Mouse (Mus musculus) thymus, adult 18-20 months (tissue): ENCODE measurements around the gene Hist1h2af.
A peak's percentile ranks its signal among the peaks of the same experiment; 100 is the strongest.

Experiments
- DNase-seq, 2 experiments: peaks; one replicate each; pipeline ENCODE4 v3.0.0; 2022; ENCODE audit warnings: mixed read lengths in 2 of 2

Hist1h2af gene

DNA sequence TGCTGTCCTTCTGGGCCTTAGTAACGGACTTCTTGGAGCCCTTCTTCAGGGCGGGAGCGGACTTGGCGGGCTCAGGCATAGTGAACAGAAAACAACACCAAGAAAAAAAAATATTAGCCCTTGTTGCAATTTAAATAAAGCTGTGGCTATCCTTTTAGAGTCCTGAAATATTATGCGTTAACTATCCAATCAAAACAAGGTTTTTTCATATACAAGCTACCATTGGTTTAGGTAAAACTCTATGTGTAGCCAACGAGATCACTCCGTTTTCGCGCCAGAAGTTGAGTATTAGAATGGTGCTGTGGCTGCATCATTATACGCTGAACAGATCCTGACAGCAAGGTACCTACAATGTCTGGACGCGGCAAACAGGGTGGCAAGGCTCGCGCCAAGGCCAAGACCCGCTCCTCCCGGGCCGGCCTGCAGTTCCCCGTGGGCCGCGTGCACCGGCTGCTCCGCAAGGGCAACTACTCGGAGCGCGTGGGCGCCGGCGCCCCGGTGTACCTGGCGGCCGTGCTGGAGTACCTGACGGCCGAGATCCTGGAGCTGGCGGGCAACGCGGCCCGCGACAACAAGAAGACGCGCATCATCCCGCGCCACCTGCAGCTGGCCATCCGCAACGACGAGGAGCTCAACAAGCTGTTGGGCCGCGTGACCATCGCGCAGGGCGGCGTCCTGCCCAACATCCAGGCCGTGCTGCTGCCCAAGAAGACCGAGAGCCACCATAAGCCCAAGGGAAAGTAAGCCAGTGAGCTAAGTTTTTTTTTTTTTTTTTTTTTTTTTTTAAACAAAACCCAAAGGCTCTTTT lies at the start of gene Hist1h2af:
TSS of gene Hist1h2af (plus strand) at position 347 of the 808 bp plus-strand sequence.
- DNase-seq: peak; percentile 38 to 69

DNA sequence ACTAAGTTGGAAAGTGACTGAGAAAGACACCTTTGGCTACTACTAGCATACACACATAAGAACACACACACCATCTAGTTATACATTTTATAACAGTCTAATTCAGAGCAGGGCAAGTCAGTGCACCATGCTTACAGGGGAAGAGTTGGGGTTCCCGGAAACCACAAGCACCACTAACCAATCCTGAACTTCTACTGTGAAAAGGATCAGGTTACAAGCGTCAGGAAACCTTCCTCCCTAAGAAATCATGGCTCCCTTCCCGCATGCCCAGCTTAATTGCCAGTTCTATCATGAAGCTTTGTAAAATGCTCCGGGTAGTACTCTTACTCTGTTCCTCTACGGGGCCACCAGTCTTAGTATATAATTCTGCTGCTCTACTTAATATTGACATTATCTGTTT lies 48.4 kb upstream of the Hist1h2af start:
- DNase-seq: no peak

DNA sequence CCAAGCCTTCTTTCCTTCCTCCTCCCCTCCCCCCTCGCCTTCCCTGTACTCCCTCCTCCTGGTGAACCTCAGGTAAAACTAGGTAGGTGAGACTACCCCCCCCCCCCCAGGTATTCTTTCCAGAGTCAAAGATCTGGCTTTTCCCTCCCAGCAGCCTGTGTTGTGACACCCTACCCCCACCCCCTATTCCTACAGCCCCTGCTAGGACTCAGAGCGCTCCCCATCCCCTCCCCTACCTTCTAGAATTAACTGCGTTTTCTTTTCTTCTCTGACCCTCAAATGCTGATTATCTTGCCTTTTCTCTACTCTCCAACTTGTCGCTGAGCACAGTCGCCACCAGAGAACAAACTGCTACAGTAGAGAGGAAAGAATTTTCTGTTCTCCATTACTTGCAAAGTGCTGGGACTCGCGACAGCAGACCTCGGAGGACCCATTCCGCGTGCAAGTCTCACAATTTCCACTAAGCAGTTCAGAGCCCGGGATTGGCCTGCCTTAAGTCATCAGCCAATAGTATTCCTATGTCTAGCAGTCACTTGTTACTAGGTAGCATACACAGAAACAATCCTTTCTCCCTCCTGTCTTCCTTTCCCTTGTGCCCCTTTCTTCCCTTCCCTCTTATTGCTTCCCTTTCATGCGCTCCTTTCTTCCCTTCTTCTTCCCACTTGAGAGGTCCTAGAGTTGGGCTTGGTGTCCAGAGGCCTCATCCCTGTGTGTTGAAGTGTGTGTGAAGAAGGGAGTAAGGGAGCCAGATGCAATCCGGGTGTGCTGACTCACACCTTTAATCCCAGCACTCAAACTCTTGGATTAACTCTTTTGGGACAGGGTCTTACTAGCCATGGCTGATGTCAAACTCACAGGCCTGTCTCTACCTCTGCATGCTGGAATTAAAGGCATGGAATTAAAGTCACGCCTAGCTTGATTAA lies 45.0 kb upstream of the Hist1h2af start, which contains the start of gene Btn2a2:
TSS of gene Btn2a2 (minus strand) at position 458 of the 923 bp plus-strand sequence.
- peak; percentile 20 to 40 for DNase-seq

DNA sequence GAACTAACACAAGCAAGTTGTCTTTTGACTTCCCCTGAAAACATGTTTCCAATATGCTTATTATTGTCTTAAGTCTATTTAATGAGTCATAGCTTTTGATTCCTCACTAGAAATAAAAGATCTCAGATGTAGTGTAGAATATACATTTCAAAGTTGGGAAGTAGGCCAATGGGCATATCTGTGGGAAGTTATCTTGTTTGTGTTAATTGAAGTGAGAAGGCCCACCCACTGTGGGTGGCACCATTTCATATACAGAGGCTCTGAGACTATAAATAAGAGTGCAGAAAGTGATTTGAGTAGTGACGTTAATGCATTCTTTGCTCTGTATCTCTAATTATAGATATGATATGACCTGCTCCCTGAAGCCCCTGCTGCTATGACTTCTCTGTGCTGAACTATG lies 42.8 kb upstream of the Hist1h2af start:
- no peak for DNase-seq

DNA sequence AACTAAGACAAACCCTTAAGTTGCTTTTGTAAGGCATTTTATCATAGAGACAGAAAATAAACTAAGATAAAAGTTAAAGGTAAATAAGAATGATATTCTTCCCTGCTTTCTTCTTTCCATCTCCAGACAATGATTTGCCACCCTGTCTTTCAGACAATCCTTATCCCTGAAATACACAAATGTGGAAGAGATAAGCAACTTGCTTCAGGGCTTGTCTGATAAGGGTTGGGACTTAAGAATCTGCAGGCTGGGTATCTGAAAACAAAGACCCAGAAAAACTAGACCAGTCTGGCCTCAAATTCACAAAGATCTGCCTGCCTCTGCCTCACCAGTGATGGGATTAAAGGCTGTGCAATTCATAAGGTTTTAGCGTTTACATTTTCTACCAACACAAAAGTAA lies 42.4 kb upstream of the Hist1h2af start:
- DNase-seq: no peak

DNA sequence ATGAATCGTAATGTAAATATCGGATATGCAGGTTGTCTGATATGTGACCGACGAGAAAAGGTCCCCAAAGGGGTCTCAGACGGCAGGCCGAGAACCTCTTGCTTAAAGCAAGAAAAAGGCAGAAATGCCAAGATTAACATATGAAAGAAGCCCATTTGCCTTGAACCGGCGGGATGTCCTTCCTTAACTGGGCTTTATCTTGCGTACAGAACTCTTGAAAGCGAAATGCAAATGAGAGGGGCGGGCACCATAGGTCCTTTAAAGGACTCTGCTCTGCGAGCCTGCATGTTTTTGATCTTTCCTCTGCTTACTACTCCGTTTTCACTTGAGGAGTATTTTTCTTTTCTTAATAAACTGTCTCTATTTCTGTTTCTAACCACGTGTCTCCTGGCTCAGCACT lies 41.7 kb upstream of the Hist1h2af start:
- DNase-seq: no peak

DNA sequence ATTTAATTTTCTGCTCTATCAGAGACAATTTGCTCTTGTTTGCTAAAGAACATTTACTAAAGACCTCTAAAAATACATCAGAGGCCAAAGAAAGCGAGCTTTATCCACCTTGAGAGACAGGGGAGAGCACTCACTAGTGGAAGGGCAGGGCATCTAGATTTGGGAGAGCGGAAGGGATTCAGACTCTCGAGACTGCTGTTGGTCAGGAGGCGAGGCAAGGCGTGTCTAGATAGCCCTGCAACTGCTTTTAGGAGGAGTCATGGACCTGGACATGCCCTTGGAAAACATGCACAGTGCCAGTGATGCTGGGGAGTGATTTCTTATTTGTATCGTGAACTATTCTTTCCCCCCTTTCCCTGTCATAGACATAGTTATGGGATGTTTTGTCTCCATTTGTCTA lies 38.2 kb upstream of the Hist1h2af start:
- no peak for DNase-seq

DNA sequence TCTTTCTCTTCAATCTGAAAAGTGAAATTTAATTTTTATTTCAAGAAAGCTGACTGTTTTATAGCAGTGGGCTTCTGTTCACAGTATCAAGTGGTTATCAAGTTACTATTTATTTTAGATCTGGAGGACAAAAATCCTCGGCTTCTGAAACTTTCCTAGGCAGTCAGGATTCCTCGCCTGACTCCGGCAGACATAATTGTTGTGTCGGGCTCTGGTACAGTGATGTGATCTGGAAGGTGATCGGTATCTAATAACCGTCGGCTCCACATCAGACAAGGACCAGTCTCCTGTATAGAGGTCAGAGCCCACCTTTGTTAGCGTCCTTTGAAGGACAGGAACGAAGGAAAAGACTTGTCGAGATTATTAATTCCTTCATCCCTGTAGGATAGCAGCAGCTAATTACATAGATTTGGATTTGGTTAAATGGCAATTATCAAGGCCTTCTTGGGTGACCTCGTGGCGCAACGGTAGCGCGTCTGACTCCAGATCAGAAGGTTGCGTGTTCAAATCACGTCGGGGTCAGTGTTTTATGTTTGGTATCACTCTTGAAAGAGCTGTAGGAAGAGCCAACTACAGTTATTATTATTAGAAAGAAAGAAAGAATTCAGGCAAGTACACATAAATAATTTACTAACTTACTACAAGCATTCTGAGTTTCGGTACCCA lies 35.9 kb upstream of the Hist1h2af start:
- DNase-seq: no peak

DNA sequence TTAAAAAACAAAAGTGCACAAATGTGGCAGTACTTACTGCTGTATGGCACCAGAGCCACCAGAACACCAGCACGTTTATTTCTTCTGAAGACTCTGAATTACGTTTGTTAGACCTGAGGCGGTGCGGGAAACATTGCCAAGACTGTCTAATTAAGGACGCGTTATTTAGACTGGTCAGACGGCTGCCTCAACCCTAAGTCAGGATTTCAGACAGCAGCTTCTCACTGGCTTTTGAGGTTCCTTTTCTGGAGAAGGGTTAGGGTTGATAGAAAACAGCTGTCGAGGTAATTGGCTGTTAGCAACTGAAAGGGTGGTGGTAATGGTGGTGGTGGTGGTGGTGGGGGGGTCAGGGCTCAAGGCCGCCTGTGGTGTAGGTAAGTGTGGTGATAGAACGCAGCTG lies 35.1 kb upstream of the Hist1h2af start:
- DNase-seq: no peak

DNA sequence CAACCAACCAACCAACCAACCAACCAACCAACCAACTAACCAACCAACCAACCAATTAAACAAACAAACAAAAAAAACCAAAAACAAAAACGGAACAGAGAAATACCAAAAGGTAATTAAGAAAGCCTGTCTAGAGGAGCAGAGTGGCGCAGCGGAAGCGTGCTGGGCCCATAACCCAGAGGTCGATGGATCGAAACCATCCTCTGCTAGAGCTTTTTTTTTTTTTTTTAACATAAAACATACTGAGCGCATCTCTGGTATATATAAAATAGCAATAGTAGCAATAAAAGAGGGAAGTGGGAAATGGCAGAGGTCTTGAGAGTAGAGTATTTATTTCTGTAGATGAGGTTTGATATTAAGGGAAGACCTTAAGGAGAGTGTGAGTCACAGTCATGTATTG lies 33.8 kb upstream of the Hist1h2af start:
- DNase-seq: no peak

DNA sequence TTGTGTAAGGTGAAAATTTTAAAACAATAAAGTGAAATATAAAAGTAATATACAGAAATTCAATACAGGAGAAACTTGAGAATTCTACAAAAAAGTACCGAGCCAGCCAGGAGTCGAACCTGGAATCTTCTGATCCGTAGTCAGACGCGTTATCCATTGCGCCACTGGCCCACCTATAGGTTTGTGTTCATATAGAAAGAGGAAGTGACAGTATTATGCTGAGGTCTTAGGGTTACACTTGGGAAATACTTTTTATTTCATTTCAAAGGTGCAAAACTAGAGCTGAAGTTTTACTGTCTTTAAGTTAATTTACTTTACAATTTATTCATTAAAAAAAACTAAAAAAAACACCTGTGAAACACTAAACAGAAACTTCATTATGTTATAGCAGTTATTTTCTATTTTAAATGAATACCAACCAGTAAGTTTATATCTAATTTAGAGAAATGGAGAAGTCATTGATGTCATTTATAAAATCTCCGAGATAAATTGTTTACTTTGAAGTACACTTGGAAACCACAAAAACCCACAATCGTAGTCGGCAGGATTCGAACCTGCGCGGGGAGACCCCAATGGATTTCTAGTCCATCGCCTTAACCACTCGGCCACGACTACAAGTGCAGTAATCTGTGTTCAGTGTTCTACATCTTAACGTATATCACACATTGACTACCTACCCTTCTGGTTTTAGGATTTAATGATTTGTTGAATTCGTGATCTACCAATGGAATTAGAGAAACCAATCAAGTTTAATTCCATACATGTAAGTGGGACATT lies 33.1 kb upstream of the Hist1h2af start:
- DNase-seq: peak; percentile 39 to 61

DNA sequence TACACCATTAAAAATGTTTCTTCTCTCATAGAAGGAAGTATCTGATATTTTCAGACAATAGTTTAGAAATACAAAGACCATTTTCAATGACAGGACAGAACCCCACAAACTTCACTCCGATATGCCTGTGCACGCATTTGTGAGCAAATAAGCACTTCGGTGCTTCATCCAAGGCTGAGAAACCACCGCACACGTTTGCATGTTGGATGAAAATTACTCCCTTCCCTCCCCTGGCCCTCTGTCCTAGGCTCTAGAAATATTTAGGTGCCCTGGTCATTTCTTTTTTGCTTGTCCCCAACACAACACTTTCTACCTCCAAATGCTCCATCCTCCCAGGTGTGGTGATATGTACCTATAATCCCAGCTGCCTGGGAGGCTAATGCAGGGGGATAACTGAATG lies 32.2 kb upstream of the Hist1h2af start:
- no peak for DNase-seq

DNA sequence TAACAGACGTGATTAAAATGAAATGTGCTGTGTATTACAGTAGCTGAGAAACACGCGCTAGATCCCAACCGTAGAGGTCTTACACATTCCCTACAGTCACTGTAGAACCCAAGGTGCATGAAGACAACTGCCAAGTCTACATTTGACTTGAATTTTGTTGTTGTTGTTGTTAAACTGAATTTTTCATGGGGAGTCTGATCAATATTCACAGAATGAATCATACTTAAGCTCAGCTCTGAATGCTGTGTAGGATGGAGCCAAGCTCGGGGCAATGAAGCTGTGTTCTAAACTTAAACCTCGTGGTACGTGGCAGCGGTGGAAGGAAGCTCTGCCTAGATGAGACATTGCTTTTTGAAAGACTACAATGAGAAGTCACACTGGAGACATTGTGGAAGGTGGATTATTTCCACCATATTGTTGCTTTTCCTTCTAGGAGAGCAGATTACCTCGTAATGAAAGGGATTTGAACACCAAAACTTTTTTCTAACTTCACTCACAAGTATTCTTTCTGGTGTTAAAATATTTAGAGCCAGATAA lies 31.6 kb upstream of the Hist1h2af start:
- DNase-seq: no peak

DNA sequence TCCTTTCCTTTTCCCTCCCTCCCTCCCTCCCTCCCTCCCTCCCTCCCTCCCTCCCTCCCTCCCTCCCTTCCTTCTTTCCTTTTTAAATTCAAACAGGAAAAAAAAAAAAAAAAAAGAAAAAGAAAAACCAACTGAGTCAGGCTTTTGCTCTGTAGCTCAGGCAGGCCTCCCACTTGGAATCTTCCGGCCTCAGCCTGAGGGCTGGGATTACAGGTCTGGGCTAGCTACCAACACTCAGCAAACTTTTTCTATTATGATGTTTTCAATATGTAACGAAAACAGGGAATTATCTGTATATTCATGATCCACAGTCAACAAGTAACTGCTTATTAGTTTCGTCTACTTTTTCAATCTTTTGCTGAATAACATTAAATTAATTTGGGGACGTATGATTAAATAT lies 30.8 kb upstream of the Hist1h2af start:
- no peak for DNase-seq

DNA sequence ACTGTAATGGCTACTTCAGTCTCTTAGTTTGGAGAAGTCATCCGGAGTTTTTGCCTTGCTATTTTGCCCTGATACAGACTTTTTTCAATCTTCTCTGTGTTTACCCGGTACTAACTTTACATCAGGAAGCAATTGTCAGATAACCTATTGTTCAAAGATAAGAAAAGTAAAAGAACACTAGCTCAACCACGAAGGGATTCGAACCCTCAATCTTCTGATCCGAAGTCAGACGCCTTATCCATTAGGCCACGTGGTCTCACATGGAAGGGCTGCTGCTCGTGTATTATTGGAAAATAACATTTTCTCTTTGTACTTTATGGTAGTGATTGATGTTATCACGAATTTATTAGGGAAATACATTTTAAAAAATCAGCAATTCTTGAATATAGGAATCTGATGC lies 29.9 kb upstream of the Hist1h2af start:
- DNase-seq: peak in 1 of 2 experiments; percentile 32

DNA sequence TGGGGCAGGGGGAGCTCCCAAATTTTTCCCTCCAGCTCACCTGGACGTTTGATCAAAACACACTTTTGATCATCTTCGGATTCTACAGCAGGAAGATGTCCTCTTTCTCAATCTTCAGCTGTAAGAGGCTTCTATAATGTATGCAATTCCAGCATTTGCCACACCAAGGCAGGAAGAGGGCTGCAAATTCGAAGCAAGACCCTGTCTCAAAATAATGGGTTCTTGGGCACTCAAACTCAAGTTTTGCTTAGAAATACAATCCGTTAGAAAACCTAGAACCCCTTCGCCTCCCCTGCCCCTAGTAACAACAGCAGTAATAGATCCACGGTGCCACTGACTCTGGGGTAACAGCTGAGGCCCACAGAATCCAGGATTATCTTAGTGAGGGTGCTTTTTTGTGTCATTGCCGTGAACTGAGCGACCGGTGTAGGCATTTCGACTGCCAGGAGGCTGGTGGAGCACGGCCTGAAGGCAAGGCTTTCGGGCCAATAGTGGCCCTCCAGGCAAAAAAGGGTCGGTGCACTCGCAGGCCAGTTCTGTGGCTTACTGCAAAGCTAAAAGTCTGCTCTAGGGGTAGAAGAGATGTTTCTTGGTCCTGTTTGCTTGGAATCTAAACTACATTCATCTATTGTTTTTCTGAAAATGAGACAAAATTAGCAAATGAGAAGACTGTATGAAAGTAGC lies 27.9 kb upstream of the Hist1h2af start:
- no peak for DNase-seq

DNA sequence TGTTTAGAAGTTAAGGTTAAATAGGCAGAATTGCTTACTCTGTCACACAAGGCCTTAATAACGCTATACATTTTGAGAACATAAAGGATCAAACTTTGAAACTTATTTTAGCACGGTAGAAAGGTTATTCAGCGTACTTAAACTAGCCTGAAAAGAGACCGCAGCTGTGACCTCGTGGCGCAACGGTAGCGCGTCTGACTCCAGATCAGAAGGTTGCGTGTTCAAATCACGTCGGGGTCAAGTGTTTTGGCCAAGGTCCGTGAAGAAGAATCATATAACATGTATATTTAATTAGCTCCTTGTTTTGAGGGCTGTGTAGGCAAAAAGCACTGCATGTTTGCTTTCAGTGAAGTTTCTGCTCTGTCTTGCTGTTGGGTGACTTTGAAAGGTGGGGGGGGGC lies 27.4 kb upstream of the Hist1h2af start:
- DNase-seq: no peak

DNA sequence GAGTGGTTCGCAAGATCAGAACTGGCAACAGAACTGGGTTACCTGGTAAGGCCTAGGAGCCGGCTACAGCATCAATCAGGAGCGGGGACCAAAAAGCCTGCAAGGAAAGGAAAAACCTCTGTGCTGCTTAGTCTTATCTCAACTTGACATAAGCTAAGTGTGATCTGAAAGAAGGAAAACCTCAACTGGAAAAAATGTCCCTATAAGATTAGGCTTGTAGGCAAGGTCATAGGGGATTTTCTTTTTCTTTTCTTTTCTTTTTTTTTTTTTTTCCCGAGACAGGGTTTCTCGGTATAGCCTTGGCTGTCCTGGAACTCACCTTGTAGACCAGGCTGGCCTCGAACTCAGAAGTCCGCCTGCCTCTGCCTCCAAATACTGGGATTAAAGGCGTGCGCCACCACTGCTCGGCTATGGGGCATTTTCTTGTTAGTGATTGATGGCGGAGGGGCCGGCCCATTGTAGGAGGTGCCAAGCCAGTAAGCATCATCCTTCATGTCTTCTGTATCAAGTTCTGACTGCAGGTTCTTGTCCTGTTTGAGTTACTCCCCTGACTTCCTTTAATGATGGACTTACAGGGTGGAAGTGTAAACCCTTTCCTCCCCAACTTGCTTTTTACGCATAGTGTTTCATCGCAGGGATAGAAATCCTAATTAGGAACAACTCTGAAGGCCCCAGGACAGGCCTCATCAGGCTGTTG lies 26.7 kb upstream of the Hist1h2af start:
- no peak for DNase-seq

DNA sequence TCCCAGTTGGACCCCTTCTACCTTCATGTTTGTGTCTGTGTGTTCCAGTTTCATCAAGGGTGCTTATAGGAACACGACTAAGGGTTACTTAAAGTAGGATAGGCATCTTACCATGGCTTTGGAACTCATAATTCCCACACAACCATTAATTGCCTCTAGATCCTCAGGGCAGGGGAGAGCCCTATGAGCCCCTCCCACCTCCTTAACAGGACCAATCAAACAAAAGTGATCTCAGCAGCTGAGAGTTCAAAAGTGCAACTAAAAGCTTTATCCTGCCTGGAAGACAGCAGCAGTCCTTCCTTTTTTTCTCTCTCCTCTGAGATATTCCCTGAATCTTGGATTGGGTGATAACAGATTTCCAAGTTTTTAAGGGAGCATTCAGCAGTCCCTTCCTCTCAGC lies 23.6 kb upstream of the Hist1h2af start:
- no peak for DNase-seq

DNA sequence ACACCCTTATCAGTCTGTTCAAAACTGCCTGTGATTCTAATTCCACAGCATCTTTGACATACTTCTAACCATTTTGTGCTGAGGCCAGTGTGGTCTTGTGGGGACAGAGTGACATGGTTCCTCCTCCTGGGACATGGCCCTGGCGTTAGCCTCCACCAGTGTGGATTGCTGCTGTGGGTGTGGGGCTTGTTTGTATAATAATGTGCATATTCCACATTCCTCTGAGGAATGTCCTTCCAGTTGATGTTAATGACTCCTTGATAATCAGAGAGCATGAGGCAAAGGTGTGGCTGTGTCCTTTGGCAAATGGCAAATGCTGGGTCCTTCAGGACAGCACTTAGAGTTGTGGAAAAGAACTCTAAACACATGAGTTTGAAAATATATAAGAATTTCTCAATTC lies 20.2 kb upstream of the Hist1h2af start:
- DNase-seq: no peak

DNA sequence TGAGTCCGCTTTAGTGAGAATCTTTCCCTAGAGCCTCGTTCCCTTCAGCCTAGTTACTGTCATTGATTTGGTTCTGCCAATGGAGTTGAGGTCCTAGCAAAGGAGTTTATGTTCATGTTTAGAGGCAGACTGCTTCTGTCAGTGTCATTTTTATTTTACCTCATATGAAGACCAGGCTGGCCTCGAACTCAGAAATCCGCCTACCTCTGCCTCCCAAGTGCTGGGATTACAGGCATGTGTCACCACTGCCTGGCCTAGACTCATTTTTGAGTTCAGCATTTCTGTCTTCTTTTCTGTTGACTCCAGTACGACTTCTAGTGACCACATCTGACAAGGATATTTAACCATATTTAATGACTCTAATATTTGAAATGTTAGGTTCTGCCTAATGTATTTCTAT lies 18.4 kb upstream of the Hist1h2af start:
- no peak for DNase-seq
